Comparison of ENCODE assay signal across 28 mouse cellular contexts in genomic region chr14:26510545-26510944, GRCm38 (mm10). TPM values are rescaled to one million over a fixed set of nuclear protein-coding genes. Genes with fewer than 3 reads are reported as not detected.
DNase-seq lines count a peak whose midpoint lies in the region; TF ChIP-seq lines count a peak whose summit lies in the region.
"Had no signal": no experiment of that assay in that cellular context is flagged by ENCODE, and none has a peak within 500 bp of the region (broad histone marks: within the 10 kb centered on the region; RNA-seq: fewer than 3 reads in every experiment).

No protein-coding gene starts in this region.

- no peak for TF ChIP-seq CTCF in MEL (IDR thresholded peaks at IDR 0.05 in 2 of 3, conservative IDR thresholded peaks at IDR 0.05 in 1 of 3; ENCODE audit: control insufficient read depth in 1 of 3, insufficient read depth in 1 of 3, low read depth in 2 of 3, low read length in 3 of 3, poor library complexity in 1 of 3, severe bottlenecking in 1 of 3)
- no peak for TF ChIP-seq CTCF in cerebellum, adult 2 months (IDR thresholded peaks at IDR 0.05; ENCODE audit: borderline replicate concordance, insufficient read depth, low read depth, low read length)

- DNase-seq in 3134 (ENCODE audit: extremely low read depth, insufficient read length, low spot score) (peak; percentile 24), 3T3-L1 (ENCODE audit: low read depth, low spot score) (peak; percentile 49), MEL (ENCODE audit: low read depth, low spot score) (peak; percentile 41)
- DNase-seq in heart, adult 9 months (ENCODE audit: low spot score in 2 of 2), result no peak
- no peak for DNase-seq in cerebellum, adult 2 months
- DNase-seq in right cerebral cortex, postnatal 4 days, result no peak
- DNase-seq: adrenal gland, adult 8-10 months; cerebellum, adult 11 months; cerebellum, adult 8-10 months; cerebellum, postnatal 10 days; cerebellum, postnatal 36 days; embryo, embryonic 11 days; forebrain, postnatal 0 days; gastrocnemius, adult 2 months; gastrocnemius, postnatal 14 days; heart, adult 11 months; kidney, adult 8-10 months had no signal

- H3K4me3 ChIP-seq in MEL (ENCODE audit: control insufficient read depth in 1 of 2, insufficient read depth in 1 of 2, low read depth in 2 of 2, low read length in 2 of 2) (no peak overlapping the region), myocyte (no peak overlapping the region)
- H3K4me3 ChIP-seq in cerebellum, adult 2 months (replicated peaks; ENCODE audit: insufficient read depth, low read depth, low read length), result no peak overlapping the region
- H3K4me3 ChIP-seq: embryonic facial prominence, embryonic 10.5 days; embryonic facial prominence, embryonic 13.5 days; erythroblast, embryonic 14.5 days; forebrain, embryonic 12.5 days; gastrocnemius, adult 2 months; hindbrain, embryonic 12.5 days; hindbrain, embryonic 15.5 days; kidney, embryonic 15.5 days had no signal

- no peak overlapping the region for H3K4me2 ChIP-seq in myocyte (ENCODE audit: low read depth)
- H3K4me2 ChIP-seq: embryonic facial prominence, embryonic 13.5 days; forebrain, embryonic 12.5 days; heart, embryonic 11.5 days; hindbrain, embryonic 12.5 days; hindbrain, embryonic 15.5 days; kidney, embryonic 15.5 days had no signal

- H3K4me1 ChIP-seq in MEL (ENCODE audit: control insufficient read depth in 1 of 2, insufficient read depth in 2 of 2, low read length in 2 of 2), result peaks cover 3 to 5% of the 10 kb centered on the region in 2 experiments; a peak in 3 of 4 replicates
- no peaks in the 10 kb centered on the region for H3K4me1 ChIP-seq in cerebellum, adult 2 months (ENCODE audit: control insufficient read depth, insufficient read depth, low read length)
- H3K4me1 ChIP-seq: embryonic facial prominence, embryonic 10.5 days; forebrain, embryonic 12.5 days; hindbrain, embryonic 15.5 days had no signal

- no peaks in the 10 kb centered on the region for H3K9me3 ChIP-seq in MEL (replicated peaks; ENCODE audit: insufficient read depth, low read length)
- H3K9me3 ChIP-seq: embryonic facial prominence, embryonic 10.5 days; embryonic facial prominence, embryonic 13.5 days; forebrain, embryonic 12.5 days; G1E; hindbrain, embryonic 12.5 days; hindbrain, embryonic 15.5 days; kidney, embryonic 15.5 days had no signal

- H3K36me3 ChIP-seq in MEL (ENCODE audit: control insufficient read depth in 1 of 2, insufficient read depth in 2 of 2, low read length in 2 of 2), result peaks cover 2 to 12% of the 10 kb centered on the region in 2 experiments
- H3K36me3 ChIP-seq in myocyte (ENCODE audit: control insufficient read depth, insufficient read depth), result no peaks in the 10 kb centered on the region
- H3K36me3 ChIP-seq: embryonic facial prominence, embryonic 10.5 days; embryonic facial prominence, embryonic 13.5 days; forebrain, embryonic 12.5 days; hindbrain, embryonic 12.5 days; hindbrain, embryonic 15.5 days; kidney, embryonic 15.5 days had no signal

- no peaks in the 10 kb centered on the region for H3K27me3 ChIP-seq in MEL (ENCODE audit: control insufficient read depth in 1 of 2, insufficient read depth in 2 of 2, low read length in 2 of 2)
- H3K27me3 ChIP-seq in myocyte (ENCODE audit: control insufficient read depth, insufficient read depth, insufficient read length), result no peaks in the 10 kb centered on the region
- no peaks in the 10 kb centered on the region for H3K27me3 ChIP-seq in cerebellum, adult 2 months (ENCODE audit: control insufficient read depth, insufficient read depth, low read length)
- H3K27me3 ChIP-seq: CH12.LX; embryonic facial prominence, embryonic 13.5 days; forebrain, embryonic 12.5 days; hindbrain, embryonic 12.5 days; hindbrain, embryonic 15.5 days; kidney, embryonic 15.5 days had no signal

- H3ac ChIP-seq in myocyte (ENCODE audit: control insufficient read depth, insufficient read length), result no peak overlapping the region

- no peak for TF ChIP-seq EP300 in MEL (IDR thresholded peaks at IDR 0.05; ENCODE audit: low read depth in 1 of 2, low read length in 2 of 2)

- TF ChIP-seq RAD21 in MEL (IDR thresholded peaks at IDR 0.05; ENCODE audit: low read depth, low read length), result no peak

- peaks cover 43% of the 10 kb centered on the region for H3K79me2 ChIP-seq in MEL (ENCODE audit: control insufficient read depth, insufficient read depth, low read length, poor library complexity)
- peaks cover 87% of the 10 kb centered on the region for H3K79me2 ChIP-seq in myocyte (ENCODE audit: control insufficient read depth, insufficient read depth)

- no peak for TF ChIP-seq POLR2A in MEL (IDR thresholded peaks at IDR 0.05; ENCODE audit: control insufficient read depth in 1 of 2, insufficient read depth in 1 of 2, low read depth in 1 of 2, low read length in 2 of 2, poor library complexity in 1 of 2)
- TF ChIP-seq POLR2A in myocyte (IDR thresholded peaks at IDR 0.05; ENCODE audit: insufficient read length, low read depth), result no peak
- TF ChIP-seq POLR2A in cerebellum, adult 2 months (IDR thresholded peaks at IDR 0.05; ENCODE audit: borderline replicate concordance, insufficient read depth, low read length), result no peak

- H3K9ac ChIP-seq in MEL (ENCODE audit: control insufficient read depth, low read depth, low read length, poor library complexity, severe bottlenecking), result no peak overlapping the region
- H3K9ac ChIP-seq: embryonic facial prominence, embryonic 13.5 days; forebrain, embryonic 12.5 days; forebrain, postnatal 0 days; hindbrain, embryonic 12.5 days; hindbrain, embryonic 15.5 days; kidney, embryonic 15.5 days had no signal

- WGBS in cerebellum, adult 2 months, result 26% methylated on average over 2 of the region's 2 CpGs

- H3K27ac ChIP-seq in MEL (ENCODE audit: control insufficient read depth, low read depth, low read length), result no peak overlapping the region
- H3K27ac ChIP-seq in cerebellum, adult 2 months (ENCODE audit: insufficient read depth, low read length), result no peak overlapping the region
- H3K27ac ChIP-seq: embryonic facial prominence, embryonic 10.5 days; embryonic facial prominence, embryonic 13.5 days; forebrain, embryonic 12.5 days; gastrocnemius, adult 2 months; hindbrain, embryonic 12.5 days; hindbrain, embryonic 15.5 days; kidney, embryonic 15.5 days had no signal

TF ChIP-seq in MEL, 35 proteins besides CTCF, POLR2A, EP300 and RAD21:
- TF ChIP-seq ETS1 (IDR thresholded peaks at IDR 0.05; ENCODE audit: low read depth, low read length) (no peak), TAL1 (IDR thresholded peaks at IDR 0.05; ENCODE audit: low read length) (no peak)

TF ChIP-seq in myocyte, 11 proteins besides CTCF, POLR2A, EP300 and RAD21:
- TF ChIP-seq REST (IDR thresholded peaks at IDR 0.05; ENCODE audit: insufficient read depth, insufficient read length) (no peak), MAX (IDR thresholded peaks at IDR 0.05; ENCODE audit: low read depth) (no peak), CEBPB (IDR thresholded peaks at IDR 0.05; ENCODE audit: insufficient read depth, poor library complexity, severe bottlenecking) (peak; percentile 56; the same call in 1 of the 2 replicates)

RNA-seq across cellular contexts. Expression of gene Slmap, which starts 24.2 kb away (rescaled TPM):
- 21.4 and 23.7 TPM in 2 replicates for total RNA-seq in MEL (2012; rRNA removed)
- polyA plus RNA-seq in MEL (2012; ENCODE audit: insufficient read depth in 1 of 2, insufficient read length in 2 of 2, low read depth in 1 of 2, low replicate concordance in 2 of 2, missing spikeins in 1 of 2), result 10 to 100 TPM in 1 of 2 experiments, not detected in 1; 41.9 TPM
- polyA plus RNA-seq in myocyte (2012; fragmentation: generic; extraction: Trizol), result 15.5 TPM
- 43.0 and 44.1 TPM in 2 replicates for polyA plus RNA-seq in cerebellum, adult 2 months (2012; rRNA removed)

Comparison
In these comparisons a context has a peak if more than half of its experiments do, and no peak if none do; other contexts are left out.
1. DNase-seq: peak in 3134 (single experiment), 3T3-L1 (single experiment) and MEL (single experiment); none in heart, adult 9 months (0 of 2), cerebellum, adult 2 months (0 of 2) and right cerebral cortex, postnatal 4 days (single experiment).